Mouse (Mus musculus): ENCODE measurements around the gene Znfx1. TPM values are rescaled to one million over a fixed set of nuclear protein-coding genes. Genes with fewer than 3 reads are reported as not detected.
A peak's percentile ranks its signal among the peaks of the same experiment; 100 is the strongest.

Znfx1 gene
- polyA plus RNA-seq (2014; fragmentation: Nextera tagmentation; extraction: Ambion mirVana) = 5.4 and 5.5 TPM in 2 replicates

- H3K36me3 ChIP-seq (ENCODE audit: control insufficient read depth, insufficient read depth, low read length) = peaks cover 15% of the 10 kb centered on the region; the same call in 1 of the 2 replicates
- H3K4me2 ChIP-seq = peak within 1 kb of the TSS; percentile 76
- peaks cover 14% of the 10 kb centered on the region for H3K4me1 ChIP-seq (ENCODE audit: control insufficient read depth, insufficient read depth, low read length)
- H3K4me3 ChIP-seq (ENCODE audit: low read depth, low read length) = peak within 1 kb of the TSS; percentile 82
- peak; percentile 95 for ATAC-seq (ENCODE audit: low FRiP score)
- no peaks in the 10 kb centered on the region for H3K27me3 ChIP-seq (ENCODE audit: control insufficient read depth, insufficient read depth, low read length)
- H3K27ac ChIP-seq (ENCODE audit: low read depth, low read length) = peak within 1 kb of the TSS; percentile 89
- H3K9me3 ChIP-seq (ENCODE audit: control insufficient read depth, low read length) = no peaks in the 10 kb centered on the region
- peak; percentile 100 for DNase-seq (ENCODE audit: low spot score, missing footprints)
- peak within 1 kb of the TSS; percentile 93 for H3K9ac ChIP-seq (ENCODE audit: low read length)
- under 1% methylated on average over 56 of the region's 57 CpGs for WGBS
These were observed at the start of gene Znfx1 for GRCm38 (mm10) chr2:167062965-167063880. Gene Znfx1 (minus strand): TSS chr2:167063015.

- Histone ChIP-seq H3K4me3 (ENCODE audit: low read depth, low read length) (no peak overlapping the region), H3K27me3 (ENCODE audit: control insufficient read depth, insufficient read depth, low read length) (no peaks in the 10 kb centered on the region), H3K36me3 (ENCODE audit: control insufficient read depth, insufficient read depth, low read length) (no peaks in the 10 kb centered on the region), H3K4me2 (no peak overlapping the region), H3K27ac (ENCODE audit: low read depth, low read length) (no peak overlapping the region), H3K9ac (ENCODE audit: low read length) (no peak overlapping the region; the same call in 1 of the 2 replicates), H3K4me1 (ENCODE audit: control insufficient read depth, insufficient read depth, low read length) (peaks cover 5% of the 10 kb centered on the region; the same call in 1 of the 2 replicates), H3K9me3 (ENCODE audit: control insufficient read depth, low read length) (no peaks in the 10 kb centered on the region)
- ATAC-seq (ENCODE audit: low FRiP score) = peak; percentile 65; the same call in 1 of the 2 replicates
- WGBS = 27% methylated on average over 7 of the region's 7 CpGs
- DNase-seq (ENCODE audit: low spot score, missing footprints) = no peak
These were observed 49.4 kb upstream of the Znfx1 start for GRCm38 (mm10) chr2:167112259-167112658.

GRCm38 (mm10) chr2:167109506-167109905 is 46.7 kb upstream of the Znfx1 start:
- H3K4me3 ChIP-seq (ENCODE audit: low read depth, low read length) = no peak overlapping the region
- no peaks in the 10 kb centered on the region for H3K27me3 ChIP-seq (ENCODE audit: control insufficient read depth, insufficient read depth, low read length)
- no peak overlapping the region for H3K9ac ChIP-seq (ENCODE audit: low read length)
- H3K36me3 ChIP-seq (ENCODE audit: control insufficient read depth, insufficient read depth, low read length) = no peaks in the 10 kb centered on the region
- H3K4me2 ChIP-seq = no peak overlapping the region
- H3K27ac ChIP-seq (ENCODE audit: low read depth, low read length) = no peak overlapping the region
- DNase-seq (ENCODE audit: low spot score, missing footprints) (no peak), ATAC-seq (ENCODE audit: low FRiP score) (no peak)
- H3K4me1 ChIP-seq (ENCODE audit: control insufficient read depth, insufficient read depth, low read length) = peaks cover 5% of the 10 kb centered on the region; the same call in 1 of the 2 replicates
- WGBS = 85% methylated on average over 8 of the region's 8 CpGs
- no peaks in the 10 kb centered on the region for H3K9me3 ChIP-seq (ENCODE audit: control insufficient read depth, low read length)

- H3K27me3 ChIP-seq (ENCODE audit: control insufficient read depth, insufficient read depth, low read length) = no peaks in the 10 kb centered on the region
- H3K36me3 ChIP-seq (ENCODE audit: control insufficient read depth, insufficient read depth, low read length) = no peaks in the 10 kb centered on the region
- no peak for ATAC-seq (ENCODE audit: low FRiP score)
- H3K4me1 ChIP-seq (ENCODE audit: control insufficient read depth, insufficient read depth, low read length) = no peaks in the 10 kb centered on the region
- H3K4me2 ChIP-seq = no peak overlapping the region
- no peak overlapping the region for H3K27ac ChIP-seq (ENCODE audit: low read depth, low read length)
- 91% methylated on average over 7 of the region's 7 CpGs for WGBS
- H3K9ac ChIP-seq (ENCODE audit: low read length) = no peak overlapping the region
- no peak overlapping the region for H3K4me3 ChIP-seq (ENCODE audit: low read depth, low read length)
- DNase-seq (ENCODE audit: low spot score, missing footprints) = no peak
- no peaks in the 10 kb centered on the region for H3K9me3 ChIP-seq (ENCODE audit: control insufficient read depth, low read length)
These were observed 40.7 kb upstream of the Znfx1 start for GRCm38 (mm10) chr2:167103546-167103945.

GRCm38 (mm10) chr2:167101743-167102441 is 39.1 kb upstream of the Znfx1 start:
- Histone ChIP-seq H3K4me2 (no peak overlapping the region), H3K27me3 (ENCODE audit: control insufficient read depth, insufficient read depth, low read length) (no peaks in the 10 kb centered on the region), H3K4me1 (ENCODE audit: control insufficient read depth, insufficient read depth, low read length) (no peaks in the 10 kb centered on the region), H3K27ac (ENCODE audit: low read depth, low read length) (no peak overlapping the region), H3K4me3 (ENCODE audit: low read depth, low read length) (no peak overlapping the region), H3K36me3 (ENCODE audit: control insufficient read depth, insufficient read depth, low read length) (no peaks in the 10 kb centered on the region), H3K9ac (ENCODE audit: low read length) (no peak overlapping the region), H3K9me3 (ENCODE audit: control insufficient read depth, low read length) (no peaks in the 10 kb centered on the region)
- WGBS = 79% methylated on average over 17 of the region's 17 CpGs
- no peak for DNase-seq (ENCODE audit: low spot score, missing footprints)
- no peak for ATAC-seq (ENCODE audit: low FRiP score)

GRCm38 (mm10) chr2:167094688-167095087 is 31.9 kb upstream of the Znfx1 start:
- Histone ChIP-seq H3K9ac (ENCODE audit: low read length) (no peak overlapping the region), H3K4me1 (ENCODE audit: control insufficient read depth, insufficient read depth, low read length) (no peaks in the 10 kb centered on the region), H3K4me3 (ENCODE audit: low read depth, low read length) (no peak overlapping the region), H3K4me2 (no peak overlapping the region), H3K9me3 (ENCODE audit: control insufficient read depth, low read length) (no peaks in the 10 kb centered on the region), H3K36me3 (ENCODE audit: control insufficient read depth, insufficient read depth, low read length) (no peaks in the 10 kb centered on the region), H3K27me3 (ENCODE audit: control insufficient read depth, insufficient read depth, low read length) (no peaks in the 10 kb centered on the region), H3K27ac (ENCODE audit: low read depth, low read length) (no peak overlapping the region)
- DNase-seq (ENCODE audit: low spot score, missing footprints) (no peak), ATAC-seq (ENCODE audit: low FRiP score) (no peak)
- WGBS = 90% methylated on average over 4 of the region's 4 CpGs

GRCm38 (mm10) chr2:167093171-167093900 is 30.5 kb upstream of the Znfx1 start:
- Histone ChIP-seq H3K9ac (ENCODE audit: low read length) (no peak overlapping the region), H3K4me2 (no peak overlapping the region), H3K27ac (ENCODE audit: low read depth, low read length) (no peak overlapping the region), H3K4me3 (ENCODE audit: low read depth, low read length) (no peak overlapping the region), H3K36me3 (ENCODE audit: control insufficient read depth, insufficient read depth, low read length) (no peaks in the 10 kb centered on the region), H3K27me3 (ENCODE audit: control insufficient read depth, insufficient read depth, low read length) (no peaks in the 10 kb centered on the region), H3K9me3 (ENCODE audit: control insufficient read depth, low read length) (no peaks in the 10 kb centered on the region), H3K4me1 (ENCODE audit: control insufficient read depth, insufficient read depth, low read length) (no peaks in the 10 kb centered on the region)
- DNase-seq (ENCODE audit: low spot score, missing footprints) (no peak), ATAC-seq (ENCODE audit: low FRiP score) (no peak)
- WGBS = 92% methylated on average over 13 of the region's 13 CpGs

GRCm38 (mm10) chr2:167090271-167090670 is 27.5 kb upstream of the Znfx1 start:
- WGBS = 74% methylated on average over 1 of the region's 1 CpGs
- Histone ChIP-seq H3K4me1 (ENCODE audit: control insufficient read depth, insufficient read depth, low read length) (no peaks in the 10 kb centered on the region), H3K27ac (ENCODE audit: low read depth, low read length) (no peak overlapping the region), H3K4me3 (ENCODE audit: low read depth, low read length) (no peak overlapping the region), H3K4me2 (no peak overlapping the region), H3K9ac (ENCODE audit: low read length) (no peak overlapping the region), H3K27me3 (ENCODE audit: control insufficient read depth, insufficient read depth, low read length) (no peaks in the 10 kb centered on the region), H3K9me3 (ENCODE audit: control insufficient read depth, low read length) (no peaks in the 10 kb centered on the region), H3K36me3 (ENCODE audit: control insufficient read depth, insufficient read depth, low read length) (no peaks in the 10 kb centered on the region)
- DNase-seq (ENCODE audit: low spot score, missing footprints) = peak; percentile 56
- ATAC-seq (ENCODE audit: low FRiP score) = no peak

Data from midbrain, embryonic 11.5 days (tissue).